Mouse (Mus musculus) heart, embryonic 11.5 days (tissue): ENCODE measurements around the gene Pld6. TPM values are rescaled to one million over a fixed set of nuclear protein-coding genes. Genes with fewer than 3 reads are reported as not detected.

Source experiments
- ATAC-seq: fragments of 200-750 bp; cut with Nextera tagmentation; replicated peaks from 2 replicates; pipeline ENCODE4 v1.8.0; 2017; ENCODE audit warnings: moderate library complexity; ENCODE audit not compliant: insufficient number of reproducible peaks, low FRiP score, low TSS enrichment
- H3K27ac ChIP-seq: fragments of 300-500 bp; sonication (generic); 2 replicates; pipeline ENCODE4 v1.5.1; 2014; ENCODE audit warnings: mild to moderate bottlenecking, low read depth, low read length
- H3K27me3 ChIP-seq: fragments of 300-500 bp; sonication (generic); 2 replicates; pipeline ENCODE4 v1.6.1; 2014; ENCODE audit warnings: mild to moderate bottlenecking, low read length, mixed read lengths; ENCODE audit not compliant: control insufficient read depth, insufficient read depth
- H3K36me3 ChIP-seq: fragments of 300-500 bp; sonication (generic); 2 replicates; pipeline ENCODE4 v1.6.1; 2014; ENCODE audit warnings: mild to moderate bottlenecking, low read length, moderate library complexity, mixed read lengths; ENCODE audit not compliant: control insufficient read depth, insufficient read depth
- H3K4me1 ChIP-seq: fragments of 300-500 bp; sonication (generic); 2 replicates; pipeline ENCODE4 v1.6.1; 2014; ENCODE audit warnings: low read length; ENCODE audit not compliant: control insufficient read depth, insufficient read depth
- H3K4me2 ChIP-seq: fragments of 300-500 bp; sonication (generic); 2 replicates; pipeline ENCODE4 v1.6.1; 2014; ENCODE audit warnings: mild to moderate bottlenecking, moderate library complexity
- H3K4me3 ChIP-seq: fragments of 300-500 bp; sonication (generic); 2 replicates; pipeline ENCODE4 v1.5.1; 2014; ENCODE audit warnings: low read depth, low read length
- H3K9ac ChIP-seq: fragments of 300-500 bp; sonication (generic); 2 replicates; pipeline ENCODE4 v1.6.1; 2014; ENCODE audit warnings: mild to moderate bottlenecking, low read depth, low read length, moderate library complexity
- H3K9me3 ChIP-seq: fragments of 300-500 bp; sonication (generic); replicated peaks from 2 replicates; pipeline ENCODE4 v1.6.1; 2016; ENCODE audit warnings: low read length; ENCODE audit not compliant: control insufficient read depth
- WGBS: fragments of 180-500 bp; shearing (Covaris S2); extraction: QIAGEN DNeasy Blood & Tissue Kit; methylation state at CpG from one replicate; pipeline ENCODE4 v1.1.7; 2014; ENCODE audit not compliant: insufficient replicate concordance; 5-methylcytosine and 5-hydroxymethylcytosine counted together
- polyA plus RNA-seq: library from polyadenylated mRNA; unstranded; fragments of >200 nt; fragmentation: Nextera tagmentation; extraction: Ambion mirVana; gene quantifications from 2 replicates; pipeline ENCODE4 v1.2.1, GENCODE M21; 2014

The Pld6 gene
- polyA plus RNA-seq, 1 experiment from 2014 or later: 1.2 TPM

GRCm38 (mm10) chr11:59779406-59779805 is 8.0 kb downstream of the Pld6 start:
- Histone ChIP-seq H3K27me3 (no peaks in the 10 kb centered on the region), H3K4me2 (no peak overlapping the region), H3K27ac (no peak overlapping the region), H3K9ac (no peak overlapping the region), H3K4me3 (no peak overlapping the region), H3K36me3 (peaks cover 13% of the 10 kb centered on the region), H3K4me1 (peaks cover 11% of the 10 kb centered on the region), H3K9me3 (no peaks in the 10 kb centered on the region)
- no peak for ATAC-seq
- 84% methylated on average over 4 of the region's 4 CpGs for WGBS

DNA sequence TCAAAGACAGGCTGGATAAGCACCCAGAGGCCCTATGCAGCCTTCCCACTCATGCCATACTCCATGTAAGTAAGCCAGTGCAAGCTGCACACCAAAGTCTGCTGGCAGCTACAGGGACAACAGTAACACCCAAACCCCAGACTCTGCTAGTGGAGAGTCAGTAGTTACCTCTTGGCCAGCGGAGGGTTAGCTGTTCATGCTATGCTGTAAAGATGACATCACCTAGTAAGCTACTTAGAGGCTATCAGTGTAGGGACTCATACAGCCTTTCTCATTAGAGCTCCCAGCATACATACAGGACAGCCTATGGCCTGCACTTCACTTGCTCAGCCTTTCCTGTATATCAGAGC is 8.6 kb downstream of the Pld6 start:
- Histone ChIP-seq H3K36me3 (peaks cover 13% of the 10 kb centered on the region), H3K4me2 (no peak overlapping the region), H3K4me1 (peaks cover 11% of the 10 kb centered on the region), H3K27me3 (no peaks in the 10 kb centered on the region), H3K4me3 (no peak overlapping the region), H3K9me3 (no peaks in the 10 kb centered on the region), H3K9ac (no peak overlapping the region), H3K27ac (no peak overlapping the region)
- 0 out of 2 replicates have a peak, but pooled peaks have one; percentile 7 for ATAC-seq
- WGBS: 60% methylated on average over 1 of the region's 1 CpGs

DNA sequence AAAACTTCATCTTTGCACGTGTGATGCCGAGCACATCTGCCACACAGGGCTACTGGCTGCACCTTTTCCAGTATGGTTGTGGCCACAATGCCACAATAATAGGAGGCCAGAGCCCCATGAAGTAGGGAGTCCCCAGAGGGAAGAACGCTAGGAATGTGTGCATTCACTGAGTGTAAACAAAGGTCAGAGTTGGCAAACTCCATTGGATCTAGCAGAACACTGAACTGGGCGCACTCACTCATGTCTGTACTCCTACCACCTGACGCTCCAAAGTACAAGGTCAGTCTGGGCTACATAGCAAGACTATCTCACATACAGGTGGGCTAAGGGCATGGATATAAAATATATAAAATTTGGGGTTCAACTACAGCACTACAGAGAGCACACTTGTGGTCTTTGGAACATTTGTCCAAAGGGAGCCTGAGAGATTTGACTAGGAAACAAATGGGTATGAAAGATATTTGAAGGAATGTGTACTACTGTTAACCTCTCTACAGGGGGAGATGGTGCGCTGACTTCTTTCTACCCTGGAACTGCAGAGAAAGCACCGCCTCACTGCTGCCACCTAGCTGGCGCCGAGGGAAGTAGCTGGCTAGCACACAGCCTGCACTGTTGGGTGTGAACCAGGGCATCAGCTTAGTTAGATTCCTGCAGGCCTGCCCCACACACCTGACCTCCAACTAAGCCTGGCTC is 9.1 kb downstream of the Pld6 start:
- Histone ChIP-seq H3K9ac (no peak overlapping the region), H3K36me3 (peaks cover 15% of the 10 kb centered on the region), H3K27ac (no peak overlapping the region), H3K27me3 (no peaks in the 10 kb centered on the region), H3K9me3 (no peaks in the 10 kb centered on the region), H3K4me3 (no peak overlapping the region), H3K4me2 (no peak overlapping the region), H3K4me1 (peaks cover 11% of the 10 kb centered on the region)
- WGBS: 53% methylated on average over 9 of the region's 9 CpGs
- 0 out of 2 replicates have a peak, but pooled peaks have one; percentile 49 for ATAC-seq

DNA sequence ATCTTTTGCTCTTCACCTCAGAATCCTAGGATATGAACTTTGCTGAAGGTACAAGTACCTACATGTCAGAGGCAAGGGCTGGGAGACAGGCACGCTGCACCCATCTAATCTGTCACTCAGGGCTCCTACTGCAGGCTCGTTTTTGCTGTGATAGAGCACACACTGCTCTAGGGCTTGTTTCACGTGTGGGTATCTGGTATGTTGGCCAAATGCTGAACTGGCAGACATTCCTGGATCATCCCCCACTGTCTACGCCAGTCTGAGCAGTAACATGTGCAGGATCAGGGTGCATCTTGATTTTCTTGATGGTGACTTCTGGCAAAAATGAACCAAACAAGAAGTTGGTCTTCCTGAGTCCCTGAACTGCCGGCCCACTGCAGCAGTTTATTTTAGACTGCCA is 10.2 kb downstream of the Pld6 start:
- H3K36me3 ChIP-seq: peaks cover 21% of the 10 kb centered on the region
- no peak for ATAC-seq

DNA sequence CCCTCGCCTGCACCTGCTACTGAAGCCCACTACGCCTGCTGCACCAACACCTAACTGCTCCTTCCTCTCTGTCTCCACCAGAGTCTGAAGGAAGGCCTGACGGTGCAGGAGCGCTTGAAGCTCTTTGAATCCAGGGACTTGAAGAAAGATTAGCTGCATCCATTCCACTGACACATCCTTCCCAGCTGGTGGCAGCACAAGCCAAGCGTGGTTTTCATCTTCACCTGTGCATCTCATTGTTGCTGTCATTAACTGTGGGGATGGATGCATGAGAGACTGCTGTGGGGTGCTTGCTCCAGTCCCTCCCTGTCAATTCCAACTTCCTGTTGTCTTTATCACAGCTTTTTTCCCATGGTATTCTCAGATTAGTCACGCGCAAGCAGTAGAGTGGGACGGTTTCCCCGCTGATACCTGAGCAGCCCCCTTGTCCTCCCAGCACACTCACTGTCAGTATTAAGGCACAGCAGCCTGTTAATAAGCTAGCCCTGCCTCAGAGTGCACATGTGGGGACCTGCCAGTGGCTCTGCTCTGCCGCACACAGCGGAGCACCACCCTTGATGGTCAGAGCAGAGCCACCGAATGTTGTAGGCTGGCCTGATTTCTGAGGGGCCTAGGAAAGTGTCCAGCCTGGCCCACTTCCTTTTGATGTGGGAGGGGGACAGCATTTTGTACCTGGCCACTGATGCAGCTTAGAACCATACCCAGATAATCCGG is 11.9 kb downstream of the Pld6 start:
- 89% methylated on average over 13 of the region's 13 CpGs for WGBS
- Histone ChIP-seq H3K36me3 (peaks cover 32% of the 10 kb centered on the region), H3K4me1 (peaks cover 5% of the 10 kb centered on the region; the same call in 1 of the 2 replicates), H3K9me3 (no peaks in the 10 kb centered on the region), H3K4me2 (no peak overlapping the region), H3K27me3 (no peaks in the 10 kb centered on the region), H3K4me3 (no peak overlapping the region), H3K9ac (no peak overlapping the region), H3K27ac (no peak overlapping the region)
- no peak for ATAC-seq

More for the DNA sequence above, 10.2 kb downstream of the Pld6 start:
- 82% methylated on average over 5 of the region's 5 CpGs for WGBS
- Histone ChIP-seq H3K9me3 (no peaks in the 10 kb centered on the region), H3K27ac (no peak overlapping the region), H3K27me3 (no peaks in the 10 kb centered on the region), H3K4me2 (no peak overlapping the region), H3K4me1 (peaks cover 5% of the 10 kb centered on the region), H3K9ac (no peak overlapping the region), H3K4me3 (no peak overlapping the region)

GRCm38 (mm10) chr11:59774522-59774921 is 12.9 kb downstream of the Pld6 start:
- Histone ChIP-seq H3K27me3 (no peaks in the 10 kb centered on the region), H3K4me3 (no peak overlapping the region), H3K4me1 (peaks cover 7% of the 10 kb centered on the region), H3K9me3 (no peaks in the 10 kb centered on the region), H3K27ac (no peak overlapping the region), H3K9ac (no peak overlapping the region), H3K4me2 (no peak overlapping the region), H3K36me3 (peaks cover 41% of the 10 kb centered on the region)
- 85% methylated on average over 4 of the region's 4 CpGs for WGBS
- no peak for ATAC-seq

- peaks cover 48% of the 10 kb centered on the region for H3K36me3 ChIP-seq
- no peak for ATAC-seq
Observed at GRCm38 (mm10) chr11:59772902-59773301, 14.5 kb downstream of the Pld6 start.

GRCm38 (mm10) chr11:59772291-59772690 is 15.2 kb downstream of the Pld6 start:
- H3K36me3 ChIP-seq: peaks cover 46% of the 10 kb centered on the region
- no peak for ATAC-seq
- peaks cover 11% of the 10 kb centered on the region; the same call in 1 of the 2 replicates for H3K4me1 ChIP-seq
- H3K27me3 ChIP-seq: no peaks in the 10 kb centered on the region
- H3K9me3 ChIP-seq: no peaks in the 10 kb centered on the region
- WGBS: 81% methylated on average over 2 of the region's 2 CpGs
- no peak overlapping the region for H3K9ac ChIP-seq
- H3K27ac ChIP-seq: no peak overlapping the region
- no peak overlapping the region for H3K4me3 ChIP-seq
- H3K4me2 ChIP-seq: no peak overlapping the region

More at GRCm38 (mm10) chr11:59772902-59773301, 14.5 kb downstream of the Pld6 start:
- Histone ChIP-seq H3K9me3 (no peaks in the 10 kb centered on the region), H3K4me1 (peaks cover 11% of the 10 kb centered on the region; the same call in 1 of the 2 replicates), H3K27me3 (no peaks in the 10 kb centered on the region), H3K4me2 (no peak overlapping the region), H3K4me3 (no peak overlapping the region), H3K9ac (no peak overlapping the region), H3K27ac (no peak overlapping the region)
- WGBS: 83% methylated on average over 4 of the region's 4 CpGs
